Mouse (Mus musculus) kidney, embryonic 16.5 days (tissue): ENCODE data around the gene Eif4e3. TPM values are rescaled to one million over a fixed set of nuclear protein-coding genes. Genes with fewer than 3 reads are reported as not detected.

ENCODE experiments used
- ATAC-seq: fragments of 200-750 bp; cut with Nextera tagmentation; 2 replicates; pipeline ENCODE4 v1.8.0; 2017; ENCODE audit warnings: moderate TSS enrichment; ENCODE audit not compliant: low FRiP score, low TSS enrichment
- H3K27ac ChIP-seq: fragments of 300-500 bp; sonication (generic); 2 replicates; pipeline ENCODE4 v1.5.1; 2014; ENCODE audit warnings: low read length
- H3K27me3 ChIP-seq: fragments of 300-500 bp; sonication (generic); 2 replicates; pipeline ENCODE4 v1.6.1; 2014; ENCODE audit warnings: low read length, control low read depth, mixed read lengths; ENCODE audit not compliant: insufficient read depth
- H3K36me3 ChIP-seq: fragments of 300-500 bp; sonication (generic); 2 replicates; pipeline ENCODE4 v1.6.1; 2014; ENCODE audit warnings: low read length, control low read depth, mixed read lengths; ENCODE audit not compliant: insufficient read depth
- H3K4me1 ChIP-seq: fragments of 300-500 bp; sonication (generic); 2 replicates; pipeline ENCODE4 v1.6.1; 2014; ENCODE audit warnings: low read length, control low read depth, mixed read lengths; ENCODE audit not compliant: insufficient read depth
- H3K4me2 ChIP-seq: fragments of 300-500 bp; sonication (generic); replicated peaks from 2 replicates; pipeline ENCODE4 v1.6.1; 2014; ENCODE audit warnings: low read depth, low read length
- H3K4me3 ChIP-seq: fragments of 300-500 bp; sonication (generic); 2 replicates; pipeline ENCODE4 v1.5.1; 2014; ENCODE audit warnings: mild to moderate bottlenecking, low read length
- H3K9ac ChIP-seq: fragments of 300-500 bp; sonication (generic); replicated peaks from 2 replicates; pipeline ENCODE4 v1.6.1; 2014; ENCODE audit warnings: low read length
- H3K9me3 ChIP-seq: fragments of 300-500 bp; sonication (generic); 2 replicates; pipeline ENCODE4 v1.6.1; 2016; ENCODE audit warnings: low read length, control low read depth
- WGBS: fragments of 180-500 bp; shearing (Covaris S2); extraction: QIAGEN DNeasy Blood & Tissue Kit; methylation state at CpG from one replicate; pipeline ENCODE4 v1.1.7; 2014; 5-methylcytosine and 5-hydroxymethylcytosine counted together
- polyA plus RNA-seq: library from polyadenylated mRNA; unstranded; fragments of >200 nt; fragmentation: Nextera tagmentation; extraction: Ambion mirVana; gene quantifications from 2 replicates; pipeline ENCODE4 v1.2.1, GENCODE M21; 2015

Eif4e3 gene
- polyA plus RNA-seq, 1 experiment from 2014 or later: 18.5 TPM

DNA sequence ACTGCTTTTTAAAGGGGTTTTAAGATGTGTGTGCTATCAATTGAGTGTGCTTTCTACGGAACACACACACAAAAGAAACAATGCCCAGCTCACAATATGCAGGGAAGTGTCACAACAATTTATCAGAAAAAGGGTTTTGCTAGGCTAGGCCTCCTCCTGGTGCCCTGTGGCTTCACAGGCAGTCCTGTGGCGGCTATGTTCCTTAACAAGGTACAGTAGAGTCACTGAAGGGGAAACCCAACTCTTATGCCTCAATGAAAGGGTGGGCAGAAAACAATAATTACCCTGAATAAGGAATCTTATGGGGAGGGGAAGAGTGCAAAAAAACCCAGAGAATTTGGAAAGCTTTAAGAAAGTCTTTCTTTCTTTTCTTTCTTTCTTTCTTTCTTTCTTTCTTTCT lies 40.2 kb downstream of the Eif4e3 start:
- H3K36me3 ChIP-seq: no peaks in the 10 kb centered on the region
- H3K9me3 ChIP-seq: no peaks in the 10 kb centered on the region
- no peaks in the 10 kb centered on the region for H3K27me3 ChIP-seq
- no peak for ATAC-seq
- H3K4me3 ChIP-seq: no peak overlapping the region
- H3K4me1 ChIP-seq: peaks cover 20% of the 10 kb centered on the region
- no peak overlapping the region for H3K27ac ChIP-seq
- no peak overlapping the region for H3K4me2 ChIP-seq
- 81% methylated on average over 2 of the region's 2 CpGs for WGBS
- no peak overlapping the region for H3K9ac ChIP-seq

DNA sequence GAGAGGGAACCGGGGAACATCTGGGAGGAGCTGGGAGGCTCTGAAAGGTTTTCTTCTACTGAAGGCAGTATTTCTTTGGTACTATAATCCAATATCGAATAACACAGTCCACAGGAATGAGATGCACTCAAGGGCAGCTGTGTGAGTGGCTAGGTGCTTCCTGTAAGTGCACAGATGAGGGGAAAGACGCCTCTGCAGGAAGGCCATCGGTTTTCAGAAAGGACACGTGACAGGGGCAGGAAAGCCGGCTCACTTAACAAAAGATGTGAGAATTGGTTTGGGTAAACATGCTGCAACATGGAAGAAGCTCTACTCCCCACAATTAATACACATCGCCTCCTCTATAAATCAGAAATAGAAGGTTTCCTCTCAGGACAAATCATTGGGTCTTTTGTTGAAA lies 40.8 kb downstream of the Eif4e3 start:
- H3K4me3 ChIP-seq: no peak overlapping the region
- no peaks in the 10 kb centered on the region for H3K9me3 ChIP-seq
- H3K4me2 ChIP-seq: no peak overlapping the region
- 24% methylated on average over 7 of the region's 7 CpGs for WGBS
- no peak for ATAC-seq
- no peaks in the 10 kb centered on the region for H3K36me3 ChIP-seq
- peaks cover 26% of the 10 kb centered on the region for H3K4me1 ChIP-seq
- H3K9ac ChIP-seq: no peak overlapping the region
- H3K27ac ChIP-seq: no peak overlapping the region
- no peaks in the 10 kb centered on the region for H3K27me3 ChIP-seq

GRCm38 (mm10) chr6:99625306-99625705 lies 41.3 kb downstream of the Eif4e3 start:
- no peaks in the 10 kb centered on the region for H3K27me3 ChIP-seq
- H3K4me2 ChIP-seq: no peak overlapping the region
- no peak overlapping the region for H3K9ac ChIP-seq
- 58% methylated on average over 7 of the region's 7 CpGs for WGBS
- H3K27ac ChIP-seq: no peak overlapping the region
- no peak overlapping the region for H3K4me3 ChIP-seq
- ATAC-seq: no peak
- H3K36me3 ChIP-seq: no peaks in the 10 kb centered on the region
- H3K9me3 ChIP-seq: no peaks in the 10 kb centered on the region
- peaks cover 27% of the 10 kb centered on the region for H3K4me1 ChIP-seq

DNA sequence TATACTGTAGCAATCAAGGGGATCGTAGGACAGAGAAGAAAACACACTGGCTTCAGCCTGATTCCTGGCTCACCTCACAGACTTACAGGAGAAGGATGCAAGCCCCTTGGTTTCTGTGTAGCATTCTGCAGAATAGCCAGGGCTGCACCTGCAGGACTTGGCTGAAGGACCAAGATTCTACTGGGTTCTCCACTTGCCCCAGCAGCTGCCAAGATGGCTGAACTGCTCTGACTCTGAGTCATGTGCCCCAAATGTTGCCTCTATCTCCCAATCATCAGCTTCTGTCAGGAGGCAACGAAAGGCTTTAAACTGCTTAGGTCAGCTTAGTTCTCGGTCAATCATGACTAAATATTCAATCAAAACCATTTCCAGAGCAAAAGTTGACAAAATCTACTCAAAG lies 42.0 kb downstream of the Eif4e3 start:
- WGBS: 84% methylated on average over 3 of the region's 3 CpGs
- no peaks in the 10 kb centered on the region for H3K36me3 ChIP-seq
- H3K27me3 ChIP-seq: no peaks in the 10 kb centered on the region
- no peak overlapping the region for H3K27ac ChIP-seq
- H3K9me3 ChIP-seq: no peaks in the 10 kb centered on the region
- no peak overlapping the region for H3K4me3 ChIP-seq
- no peak overlapping the region for H3K9ac ChIP-seq
- no peak overlapping the region for H3K4me2 ChIP-seq
- peaks cover 28% of the 10 kb centered on the region for H3K4me1 ChIP-seq
- ATAC-seq: no peak

- Histone ChIP-seq H3K9me3 (no peaks in the 10 kb centered on the region), H3K27me3 (no peaks in the 10 kb centered on the region), H3K36me3 (no peaks in the 10 kb centered on the region), H3K4me1 (peaks cover 35% of the 10 kb centered on the region), H3K27ac (0 out of 2 replicates have a peak overlapping the region, but pooled peaks have one; percentile 33), H3K4me3 (no peak overlapping the region), H3K4me2 (no peak overlapping the region), H3K9ac (no peak overlapping the region)
- ATAC-seq: peak; percentile 76
- WGBS: 15% methylated on average over 6 of the region's 6 CpGs
Observed at GRCm38 (mm10) chr6:99623641-99624040, 42.9 kb downstream of the Eif4e3 start.

DNA sequence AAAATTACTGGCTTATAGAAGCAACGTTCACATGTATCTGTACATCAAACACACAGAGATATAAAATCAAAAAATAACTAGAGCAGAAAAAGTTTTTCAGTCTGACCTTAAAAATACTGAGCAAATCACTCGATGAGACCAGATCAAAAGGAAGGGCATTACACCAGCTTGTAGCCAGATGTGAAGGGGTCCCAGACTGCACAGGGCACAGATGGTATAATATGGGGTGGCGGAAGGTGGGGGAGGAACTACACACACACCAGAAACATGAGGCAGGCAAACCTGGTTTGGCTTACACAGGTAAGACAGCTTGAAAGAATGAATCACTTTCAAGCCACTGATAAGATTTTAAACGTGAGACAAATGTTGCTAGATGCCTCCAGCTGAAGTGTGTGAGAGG lies 45.4 kb downstream of the Eif4e3 start:
- no peaks in the 10 kb centered on the region for H3K9me3 ChIP-seq
- H3K27me3 ChIP-seq: no peaks in the 10 kb centered on the region
- ATAC-seq: no peak
- no peak overlapping the region for H3K4me2 ChIP-seq
- H3K4me3 ChIP-seq: no peak overlapping the region
- WGBS: 51% methylated on average over 4 of the region's 4 CpGs
- H3K27ac ChIP-seq: no peak overlapping the region
- H3K9ac ChIP-seq: no peak overlapping the region
- H3K36me3 ChIP-seq: no peaks in the 10 kb centered on the region
- peaks cover 35% of the 10 kb centered on the region for H3K4me1 ChIP-seq

- 37% methylated on average over 7 of the region's 7 CpGs for whole genome bisulfite sequencing
- H3K9ac ChIP-seq: no peak overlapping the region
- H3K27ac ChIP-seq: peak overlapping the region; percentile 78; the same call in 1 of the 2 replicates
- H3K27me3 ChIP-seq: no peaks in the 10 kb centered on the region
- H3K4me1 ChIP-seq: peaks cover 34% of the 10 kb centered on the region
- H3K9me3 ChIP-seq: no peaks in the 10 kb centered on the region
- H3K4me3 ChIP-seq: no peak overlapping the region
- no peaks in the 10 kb centered on the region for H3K36me3 ChIP-seq
- ATAC-seq: no peak
- H3K4me2 ChIP-seq: no peak overlapping the region
Observed at GRCm38 (mm10) chr6:99620471-99620870, 46.1 kb downstream of the Eif4e3 start.

- Histone ChIP-seq H3K36me3 (no peaks in the 10 kb centered on the region), H3K4me2 (0 out of 2 replicates have a peak overlapping the region, but pooled peaks have one; percentile 29)
- ATAC-seq: no peak
Observed at GRCm38 (mm10) chr6:99619964-99620363, 46.6 kb downstream of the Eif4e3 start.

DNA sequence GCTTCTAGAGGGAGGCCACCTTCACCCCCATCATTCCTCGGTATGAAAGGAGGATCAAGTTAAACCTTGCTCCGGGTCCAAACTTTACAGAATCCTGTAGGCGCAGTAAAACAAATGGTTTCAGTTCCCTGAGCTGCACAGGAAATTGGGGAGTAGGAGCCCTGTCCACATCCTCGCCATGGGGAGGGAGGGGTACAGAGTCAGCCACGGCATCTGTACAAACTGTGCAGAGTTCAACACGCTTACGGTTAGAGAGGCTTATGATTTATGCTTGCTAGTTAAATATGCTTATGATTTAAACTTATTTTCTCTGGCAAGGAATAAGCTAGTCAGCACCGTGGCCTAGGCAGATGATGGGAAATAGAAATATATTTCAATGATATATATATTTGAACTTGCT lies 47.1 kb downstream of the Eif4e3 start:
- peaks cover 43% of the 10 kb centered on the region for H3K4me1 ChIP-seq
- ATAC-seq: peak; percentile 86
- H3K27me3 ChIP-seq: no peaks in the 10 kb centered on the region
- H3K9me3 ChIP-seq: no peaks in the 10 kb centered on the region
- WGBS: 11% methylated on average over 8 of the region's 8 CpGs
- H3K4me2 ChIP-seq: peak overlapping the region; percentile 3; the same call in 1 of the 2 replicates
- H3K27ac ChIP-seq: peak overlapping the region; percentile 48; the same call in 1 of the 2 replicates
- no peak overlapping the region for H3K9ac ChIP-seq
- no peak overlapping the region for H3K4me3 ChIP-seq
- no peaks in the 10 kb centered on the region for H3K36me3 ChIP-seq

More at GRCm38 (mm10) chr6:99619964-99620363, 46.6 kb downstream of the Eif4e3 start:
- Histone ChIP-seq H3K4me1 (peaks cover 38% of the 10 kb centered on the region), H3K9me3 (no peaks in the 10 kb centered on the region), H3K27ac (peak overlapping the region; percentile 78), H3K4me3 (no peak overlapping the region), H3K9ac (no peak overlapping the region), H3K27me3 (no peaks in the 10 kb centered on the region)
- 43% methylated on average over 8 of the region's 8 CpGs for WGBS

- Histone ChIP-seq H3K9me3 (no peaks in the 10 kb centered on the region), H3K36me3 (no peaks in the 10 kb centered on the region), H3K4me1 (peaks cover 34% of the 10 kb centered on the region), H3K4me2 (no peak overlapping the region), H3K4me3 (no peak overlapping the region), H3K27ac (no peak overlapping the region), H3K9ac (no peak overlapping the region), H3K27me3 (no peaks in the 10 kb centered on the region)
- 60% methylated on average over 7 of the region's 7 CpGs for WGBS
- ATAC-seq: no peak
Observed at GRCm38 (mm10) chr6:99617867-99618266, 48.7 kb downstream of the Eif4e3 start.
